Mouse (Mus musculus): ENCODE measurements at regions not wholly inside any gene's neighbourhood (a gene's known extent, or its start where the extent isn't known, plus 50 kb on each side); places are given as distances from the start of the nearest gene placed in this dataset.
A peak's percentile ranks its signal among the peaks of the same experiment; 100 is the strongest.

- TF ChIP-seq CTCF (IDR thresholded peaks at IDR 0.05), result no peak
- no peak overlapping the region for H3K4me3 ChIP-seq
- intact Hi-C loops (cut with DNase I), result no loop called here
- H3K27ac ChIP-seq, result no peak overlapping the region
- DNase-seq, result no peak
Observed at GRCm38 (mm10) chr2:9468651-9469050, 412.4 kb upstream of the 4930412O13Rik start.

GRCm38 (mm10) chr2:9481678-9482345 lies 399.2 kb upstream of the 4930412O13Rik start:
- Histone ChIP-seq H3K27ac (no peak overlapping the region), H3K4me3 (no peak overlapping the region)
- no peak for DNase-seq
- intact Hi-C loops (cut with DNase I), result no loop called here
- TF ChIP-seq CTCF (IDR thresholded peaks at IDR 0.05), result no peak

GRCm38 (mm10) chr2:9487381-9487914 lies 393.6 kb upstream of the 4930412O13Rik start:
- intact Hi-C loops (cut with DNase I), result no loop called here
- Histone ChIP-seq H3K27ac (no peak overlapping the region), H3K4me3 (no peak overlapping the region)
- no peak for DNase-seq
- no peak for TF ChIP-seq CTCF (IDR thresholded peaks at IDR 0.05)

- no peak for DNase-seq
- Histone ChIP-seq H3K4me3 (no peak overlapping the region), H3K27ac (no peak overlapping the region)
- no peak for TF ChIP-seq CTCF (IDR thresholded peaks at IDR 0.05)
- intact Hi-C loops (cut with DNase I), result no loop called here
Observed at GRCm38 (mm10) chr2:9493606-9494145, 387.4 kb upstream of the 4930412O13Rik start.

GRCm38 (mm10) chr2:9520045-9520444 lies 361.0 kb upstream of the 4930412O13Rik start:
- Histone ChIP-seq H3K4me3 (no peak overlapping the region), H3K27ac (no peak overlapping the region)
- intact Hi-C loops (cut with DNase I), result no loop called here
- TF ChIP-seq CTCF (IDR thresholded peaks at IDR 0.05), result no peak
- no peak for DNase-seq

- Histone ChIP-seq H3K4me3 (no peak overlapping the region), H3K27ac (no peak overlapping the region)
- TF ChIP-seq CTCF (IDR thresholded peaks at IDR 0.05), result no peak
- intact Hi-C loops (cut with DNase I), result no loop called here
- no peak for DNase-seq
Observed at GRCm38 (mm10) chr2:9525910-9526309, 355.1 kb upstream of the 4930412O13Rik start.

- no peak for TF ChIP-seq CTCF (IDR thresholded peaks at IDR 0.05)
- H3K4me3 ChIP-seq, result no peak overlapping the region
- H3K27ac ChIP-seq, result no peak overlapping the region
- intact Hi-C loops (cut with DNase I), result no loop called here
- DNase-seq, result no peak
Observed at GRCm38 (mm10) chr2:9535141-9535658, 345.9 kb upstream of the 4930412O13Rik start.

- H3K4me3 ChIP-seq, result peak overlapping the region; percentile 33; the same call in 1 of the 2 replicates
- peak overlapping the region; percentile 68 for H3K27ac ChIP-seq
- no peak for TF ChIP-seq CTCF (IDR thresholded peaks at IDR 0.05)
- intact Hi-C loops (cut with DNase I), result loop anchor here (5.0 kb wide), 1 partner anchor 69 kb away; no protein-coding TSS in a partner anchor
- no peak for DNase-seq
Observed at GRCm38 (mm10) chr2:9547771-9548590, 333.1 kb upstream of the 4930412O13Rik start.

GRCm38 (mm10) chr2:9553313-9553712 lies 327.7 kb upstream of the 4930412O13Rik start:
- Histone ChIP-seq H3K27ac (no peak overlapping the region), H3K4me3 (no peak overlapping the region)
- intact Hi-C loops (cut with DNase I), result no loop called here
- no peak for TF ChIP-seq CTCF (IDR thresholded peaks at IDR 0.05)
- DNase-seq, result no peak

GRCm38 (mm10) chr2:9564487-9565043 lies 316.5 kb upstream of the 4930412O13Rik start:
- no peak for TF ChIP-seq CTCF (IDR thresholded peaks at IDR 0.05)
- no peak for DNase-seq
- Histone ChIP-seq H3K27ac (no peak overlapping the region), H3K4me3 (no peak overlapping the region)
- intact Hi-C loops (cut with DNase I), result no loop called here

- Histone ChIP-seq H3K27ac (no peak overlapping the region), H3K4me3 (no peak overlapping the region)
- DNase-seq, result no peak
- intact Hi-C loops (cut with DNase I), result no loop called here
- TF ChIP-seq CTCF (IDR thresholded peaks at IDR 0.05), result no peak
Observed at GRCm38 (mm10) chr2:9569220-9569619, 311.8 kb upstream of the 4930412O13Rik start.

GRCm38 (mm10) chr2:9574196-9574595 lies 306.9 kb upstream of the 4930412O13Rik start:
- no peak for TF ChIP-seq CTCF (IDR thresholded peaks at IDR 0.05)
- Histone ChIP-seq H3K4me3 (no peak overlapping the region), H3K27ac (no peak overlapping the region)
- DNase-seq, result no peak
- intact Hi-C loops (cut with DNase I), result no loop called here

Data from gastrocnemius, adult 2 months (tissue).